Mouse (Mus musculus): ENCODE data around the gene Wwtr1. TPM values are rescaled to one million over a fixed set of nuclear protein-coding genes. Genes with fewer than 3 reads are reported as not detected.

Wwtr1 gene
- 4.0 and 7.9 TPM in 2 replicates for polyA plus RNA-seq (2012; rRNA removed)

GRCm38 (mm10) chr3:57575660-57576055 lies at the start of gene Wwtr1:
Gene Wwtr1 (minus strand): TSS chr3:57575910.
- under 1% methylated on average over 36 of the region's 36 CpGs for WGBS
- peak; percentile 28 for DNase-seq (ENCODE audit: low read depth, low spot score)

GRCm38 (mm10) chr3:57619718-57620117 lies 44.0 kb upstream of the Wwtr1 start:
- DNase-seq (ENCODE audit: low read depth, low spot score) = no peak

GRCm38 (mm10) chr3:57615652-57616051 lies 39.9 kb upstream of the Wwtr1 start:
- WGBS = 89% methylated on average over 4 of the region's 4 CpGs
- no peak for DNase-seq (ENCODE audit: low read depth, low spot score)

More at GRCm38 (mm10) chr3:57619718-57620117, 44.0 kb upstream of the Wwtr1 start:
- 72% methylated on average over 4 of the region's 4 CpGs for WGBS

DNA sequence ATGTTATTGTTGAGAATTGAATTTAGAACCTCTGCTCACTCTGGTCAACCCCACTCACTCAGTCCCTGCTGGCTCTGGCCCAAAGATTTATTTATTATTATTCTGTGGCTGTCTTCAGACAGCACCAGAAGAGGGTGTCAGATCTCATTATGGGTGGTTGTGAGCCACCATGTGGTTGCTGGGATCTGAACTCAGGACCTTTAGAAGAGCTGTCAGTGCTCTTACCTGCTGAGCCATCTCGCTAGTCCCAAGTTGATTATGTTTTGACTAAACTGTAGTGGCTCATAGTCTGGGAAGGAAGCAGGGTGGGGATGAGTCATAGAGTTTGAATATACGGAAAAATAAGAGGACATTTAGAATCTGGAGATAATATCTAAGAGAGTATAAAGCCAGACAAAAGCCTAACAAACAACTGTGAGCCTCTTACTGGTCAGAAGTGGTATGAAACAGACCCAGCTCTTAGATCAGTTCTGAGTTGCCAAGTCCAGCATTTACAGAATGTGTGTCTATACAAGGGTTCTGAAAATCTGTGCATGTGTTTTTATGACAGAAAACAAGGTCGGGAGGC lies 36.8 kb upstream of the Wwtr1 start:
- WGBS = 45% methylated on average over 3 of the region's 3 CpGs
- no peak for DNase-seq (ENCODE audit: low read depth, low spot score)

- DNase-seq (ENCODE audit: low read depth, low spot score) = no peak
- WGBS = 59% methylated on average over 7 of the region's 7 CpGs
Observed at GRCm38 (mm10) chr3:57611776-57612175, 36.1 kb upstream of the Wwtr1 start.

- no peak for DNase-seq (ENCODE audit: low read depth, low spot score)
- WGBS = 48% methylated on average over 1 of the region's 1 CpGs
Observed at GRCm38 (mm10) chr3:57604618-57605015, 28.9 kb upstream of the Wwtr1 start.

- 51% methylated on average over 5 of the region's 5 CpGs for WGBS
- no peak for DNase-seq (ENCODE audit: low read depth, low spot score)
Observed at GRCm38 (mm10) chr3:57603891-57604617, 28.3 kb upstream of the Wwtr1 start.

- no peak for DNase-seq (ENCODE audit: low read depth, low spot score)
- WGBS = 76% methylated on average over 4 of the region's 4 CpGs
Observed at GRCm38 (mm10) chr3:57602610-57603009, 26.9 kb upstream of the Wwtr1 start.

- no peak for DNase-seq (ENCODE audit: low read depth, low spot score)
- WGBS = 62% methylated on average over 7 of the region's 7 CpGs
Observed at GRCm38 (mm10) chr3:57596566-57596965, 20.9 kb upstream of the Wwtr1 start.

GRCm38 (mm10) chr3:57595506-57595905 lies 19.8 kb upstream of the Wwtr1 start:
- DNase-seq (ENCODE audit: low read depth, low spot score) = no peak

GRCm38 (mm10) chr3:57585967-57586366 lies 10.3 kb upstream of the Wwtr1 start:
- WGBS = 74% methylated on average over 6 of the region's 6 CpGs
- no peak for DNase-seq (ENCODE audit: low read depth, low spot score)

- DNase-seq (ENCODE audit: low read depth, low spot score) = no peak
- WGBS = 57% methylated on average over 4 of the region's 4 CpGs
Observed at GRCm38 (mm10) chr3:57583533-57583932, 7.8 kb upstream of the Wwtr1 start.

DNA sequence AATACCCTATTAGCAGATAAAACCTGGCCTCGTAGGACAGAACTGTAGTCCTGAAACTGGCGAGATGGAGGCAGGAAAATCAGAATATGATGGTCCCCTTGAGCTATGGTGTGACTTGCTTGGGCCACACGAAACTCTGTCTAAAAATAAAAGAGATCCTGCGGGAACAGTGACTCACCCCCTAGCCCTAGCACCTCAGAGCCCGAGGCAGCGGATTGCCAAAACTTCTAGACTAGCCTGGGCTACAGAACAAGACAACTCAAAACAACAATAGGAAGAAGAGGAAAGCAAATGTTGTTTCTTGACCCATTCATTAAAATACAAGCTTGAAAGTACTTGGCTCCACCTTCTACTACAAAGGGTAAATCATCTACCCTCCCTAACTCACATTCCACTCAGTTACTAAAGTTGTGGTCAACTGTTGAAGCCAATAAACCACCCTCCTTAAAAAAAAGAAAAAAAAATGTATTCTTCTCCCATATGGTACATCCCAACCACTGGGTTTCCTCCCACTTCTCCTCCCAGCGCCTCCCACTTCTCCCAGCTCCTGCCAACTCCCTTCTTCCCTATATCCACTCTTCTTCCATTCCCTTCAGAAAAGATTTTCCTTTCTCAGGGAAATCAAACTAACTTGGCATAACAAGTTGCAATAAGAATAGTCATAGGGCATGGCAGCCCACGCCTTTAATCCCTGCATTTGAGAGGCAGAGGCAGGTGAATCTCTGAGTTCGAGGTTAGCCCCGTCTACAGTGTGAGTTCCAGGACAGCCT lies 4.9 kb upstream of the Wwtr1 start:
- DNase-seq (ENCODE audit: low read depth, low spot score) = no peak

GRCm38 (mm10) chr3:57576056-57576824 lies 530 bp upstream of the Wwtr1 start:
- under 1% methylated on average over 35 of the region's 35 CpGs for WGBS
- peak; percentile 7 for DNase-seq (ENCODE audit: low read depth, low spot score)

More for the DNA sequence above, 4.9 kb upstream of the Wwtr1 start:
- WGBS = 90% methylated on average over 10 of the region's 10 CpGs

- no peak for DNase-seq (ENCODE audit: low read depth, low spot score)
- 1% methylated on average over 59 of the region's 59 CpGs for WGBS
Observed at GRCm38 (mm10) chr3:57574885-57575659, 638 bp downstream of the Wwtr1 start.

DNA sequence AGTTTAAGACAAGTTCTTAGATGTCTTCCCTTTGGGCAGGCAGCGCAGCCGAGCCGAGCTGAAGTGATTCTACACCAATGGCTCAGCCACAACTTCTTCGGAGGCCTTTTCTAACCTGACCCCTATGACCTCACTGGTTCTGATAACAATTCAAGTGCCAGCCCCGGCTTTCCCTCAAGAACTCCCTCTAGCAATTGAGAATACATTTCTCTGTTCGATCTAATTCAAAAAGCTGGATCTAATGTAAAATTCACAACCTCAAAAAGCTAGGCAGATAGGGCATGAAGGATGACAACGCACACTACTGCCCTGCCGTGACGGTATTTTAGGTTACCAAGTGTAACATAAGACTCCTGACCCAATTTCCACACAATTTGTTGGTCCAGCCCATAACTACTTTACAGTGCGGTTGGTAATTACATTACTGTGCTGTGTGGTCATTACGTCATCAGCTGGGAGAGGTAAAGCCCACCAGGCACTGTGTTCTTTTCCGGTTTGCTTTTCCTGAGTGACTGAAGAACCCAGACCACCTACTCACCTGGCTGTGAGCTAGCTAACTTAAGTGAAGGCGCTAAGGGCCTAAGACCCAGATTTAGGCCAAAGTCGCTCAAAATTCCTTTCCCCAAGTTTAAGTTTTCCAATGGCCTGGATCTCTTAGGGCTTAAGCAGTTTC lies 1.7 kb downstream of the Wwtr1 start:
- no peak for DNase-seq (ENCODE audit: low read depth, low spot score)
- WGBS = 56% methylated on average over 14 of the region's 14 CpGs

DNA sequence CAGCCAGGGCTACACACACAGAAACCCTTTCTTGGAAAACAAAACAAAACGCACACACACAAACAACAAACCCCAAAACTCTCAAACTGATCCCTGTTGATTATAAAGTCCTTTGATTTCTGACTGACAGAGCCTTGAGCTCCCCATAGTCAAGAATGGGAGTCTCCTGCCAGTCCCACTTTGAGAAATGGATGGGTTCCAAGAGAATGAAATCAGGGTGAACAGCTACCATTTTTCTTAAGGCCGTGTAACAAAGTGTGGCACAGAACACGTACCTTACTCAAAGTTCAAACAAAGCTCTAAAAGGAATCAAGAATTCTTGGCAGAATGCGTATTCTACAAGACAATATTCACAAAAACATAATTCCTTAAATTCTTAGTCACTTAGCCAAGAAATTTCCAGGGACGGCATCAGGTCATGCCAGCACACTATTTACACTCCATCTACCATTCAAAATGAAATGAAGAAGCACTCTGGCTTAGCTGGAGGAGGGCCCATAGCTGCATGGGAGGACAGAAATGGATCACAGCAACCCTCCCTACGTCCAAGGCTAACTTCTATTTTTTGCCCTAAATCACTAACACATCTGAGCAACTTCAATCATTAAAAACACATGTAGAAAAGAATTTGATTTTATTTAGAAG lies 3.3 kb downstream of the Wwtr1 start:
- DNase-seq (ENCODE audit: low read depth, low spot score) = no peak
- WGBS = 65% methylated on average over 6 of the region's 6 CpGs

GRCm38 (mm10) chr3:57566655-57567054 lies 9.1 kb downstream of the Wwtr1 start:
- 69% methylated on average over 5 of the region's 5 CpGs for WGBS
- DNase-seq (ENCODE audit: low read depth, low spot score) = no peak

Measured in large intestine, adult 2 months (tissue).